Mouse (Mus musculus) bone marrow, adult 2 months (tissue): Measurements from ENCODE around the gene Olfr1122. TPM values are rescaled to one million over a fixed set of nuclear protein-coding genes. Genes with fewer than 3 reads are reported as not detected.
"Not testable (repeated sequence)": the region's sequence is repeated elsewhere in the genome, so short reads cannot be mapped to it uniquely, and the experiment has no call there.

Experiments used
- H3K27ac ChIP-seq: fragments of 200-500 bp; 2 replicates; pipeline ENCODE4 v1.5.1; 2012; ENCODE audit warnings: low read depth, mild to moderate bottlenecking, control low read depth, inconsistent platforms, low read length; ENCODE audit not compliant: control insufficient read depth, poor library complexity, insufficient read depth
- H3K4me1 ChIP-seq: fragments of 200-500 bp; 2 replicates; pipeline ENCODE4 v1.6.1; 2011; ENCODE audit warnings: low read length; ENCODE audit not compliant: control insufficient read depth, insufficient read depth
- H3K4me3 ChIP-seq: fragments of 200-500 bp; replicated peaks from 2 replicates; pipeline ENCODE3; 2011; ENCODE audit warnings: mild to moderate bottlenecking, low read depth, low read length, control low read depth; ENCODE audit not compliant: control insufficient read depth
- CTCF ChIP-seq: fragments of 200-500 bp; IDR thresholded peaks from 2 replicates; pipeline ENCODE4 v1.5.1; 2011; ENCODE audit warnings: low read length, control low read depth; ENCODE audit not compliant: control insufficient read depth, insufficient read depth
- POLR2A ChIP-seq: fragments of 200-500 bp; IDR thresholded peaks from 2 replicates; pipeline ENCODE4 v1.6.1; 2011; ENCODE audit warnings: low read depth, mild to moderate bottlenecking, control low read depth, low read length, borderline replicate concordance; ENCODE audit not compliant: control insufficient read depth
- WGBS: fragments of 180-500 bp; shearing (Covaris S2); methylation state at CpG from one replicate; pipeline ENCODE4 v1.1.7; 2018; 5-methylcytosine and 5-hydroxymethylcytosine counted together
- polyA plus RNA-seq: library from polyadenylated mRNA; stranded (reverse); fragments of >200 nt; gene quantifications from 2 replicates; pipeline ENCODE4 v1.2.4, GENCODE M21; 2011; ENCODE audit warnings: low replicate concordance; ENCODE audit not compliant: missing spikeins, insufficient read depth, insufficient read length

Olfr1122 gene
- polyA plus RNA-seq, result not detected in 2 replicates

DNA sequence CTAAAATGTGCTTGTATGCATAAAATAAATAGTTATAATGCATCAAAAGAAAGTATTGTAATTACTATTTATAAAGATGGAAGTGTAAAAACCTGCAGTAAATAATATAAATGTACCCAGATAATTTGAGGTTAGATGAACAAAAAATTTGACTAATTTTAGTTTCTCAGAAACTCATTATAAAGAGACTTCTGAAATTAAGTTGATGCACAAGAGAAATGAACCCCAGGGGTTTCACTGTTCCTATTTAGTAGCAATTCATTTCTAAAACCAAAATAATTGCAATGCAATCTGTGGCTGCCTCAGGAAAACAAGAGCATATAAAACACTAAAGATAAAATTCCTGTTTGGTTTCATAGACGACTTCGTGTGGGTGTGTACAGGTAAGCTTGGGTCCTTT lies at the start of gene Olfr1122:
Olfr1122 (plus strand) TSS at position 301 of the 400 bp plus-strand sequence.
- no peak for TF ChIP-seq CTCF
- TF ChIP-seq POLR2A, result no peak
- WGBS, result 75% methylated on average over 2 of the region's 2 CpGs
- Histone ChIP-seq H3K4me3 (no peak within 1 kb of the TSS), H3K4me1 (no peaks in the 10 kb centered on the region), H3K27ac (no peak within 1 kb of the TSS)

DNA sequence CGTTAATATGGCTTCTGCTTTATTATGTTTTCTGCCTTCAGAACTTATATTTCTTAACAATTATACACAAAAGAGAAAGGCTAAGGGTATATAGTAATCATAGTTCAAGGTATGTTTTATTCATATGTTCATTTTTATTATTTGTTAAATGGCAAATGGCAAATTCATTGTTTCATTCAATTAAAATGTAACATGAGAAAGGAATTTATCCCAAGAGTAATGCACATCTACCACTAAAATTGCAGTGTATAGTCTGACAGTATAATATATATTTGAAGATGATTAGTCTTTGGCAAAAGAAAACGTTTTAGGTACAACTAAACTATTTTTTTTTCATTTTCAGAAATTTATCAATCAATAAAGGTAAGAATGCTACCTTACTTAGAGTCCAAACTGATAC lies 31.1 kb upstream of the Olfr1122 start, which contains the start of gene Olfr1120:
Olfr1120 (plus strand) TSS at position 301 of the 400 bp plus-strand sequence.
- WGBS, result 40% methylated on average over 2 of the region's 2 CpGs
- H3K4me3 ChIP-seq, result no peak within 1 kb of the TSS
- no peaks in the 10 kb centered on the region for H3K4me1 ChIP-seq
- no peak within 1 kb of the TSS for H3K27ac ChIP-seq
- TF ChIP-seq POLR2A (no peak), CTCF (no peak)

DNA sequence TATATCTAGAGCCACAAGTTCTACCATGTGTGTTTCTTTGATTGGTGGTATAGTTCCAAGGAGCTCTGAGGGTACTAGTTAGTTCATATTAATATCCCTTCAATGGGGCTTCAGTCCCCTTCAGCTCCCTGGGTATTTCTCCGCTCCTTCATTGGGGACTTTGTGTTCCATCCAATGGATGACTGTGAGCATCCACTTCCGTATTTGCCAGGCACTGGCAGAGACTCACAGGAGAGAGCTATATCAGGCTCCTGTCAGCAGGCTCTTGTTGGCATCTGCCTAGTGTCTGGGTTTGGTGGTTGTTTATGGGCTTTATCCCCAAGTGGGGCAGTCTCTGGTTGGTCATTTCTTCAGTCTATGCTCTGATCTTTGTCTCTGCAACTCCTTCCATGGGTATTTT lies 25.5 kb upstream of the Olfr1122 start:
- not testable (repeated sequence) for H3K4me3 ChIP-seq, H3K4me1 ChIP-seq, H3K27ac ChIP-seq
- WGBS, result 73% methylated on average over 2 of the region's 2 CpGs

DNA sequence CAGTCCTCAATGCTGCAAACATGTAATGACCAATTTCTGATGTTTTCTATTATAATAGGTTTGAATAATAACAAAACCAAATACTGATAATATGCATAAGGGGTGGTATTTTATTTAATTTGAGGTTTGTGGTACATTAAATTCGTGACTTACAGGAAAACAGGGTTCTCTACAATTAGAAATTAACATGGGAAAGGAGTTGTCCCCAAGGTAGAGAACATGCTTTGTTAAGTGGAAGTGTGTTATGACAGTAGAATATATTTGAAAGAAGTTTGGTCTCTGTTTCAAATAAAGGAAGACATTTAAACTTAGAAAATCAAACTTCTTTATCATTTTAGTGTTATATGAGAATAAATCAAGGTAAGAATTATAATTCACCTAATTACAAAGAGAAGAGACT lies 16.1 kb upstream of the Olfr1122 start, which contains the start of gene Olfr1121:
Olfr1121 (plus strand) TSS at position 301 of the 400 bp plus-strand sequence.
- H3K4me1 ChIP-seq, result no peaks in the 10 kb centered on the region
- TF ChIP-seq CTCF, result no peak
- no peak for TF ChIP-seq POLR2A
- WGBS, result 16% methylated on average over 1 of the region's 1 CpGs

DNA sequence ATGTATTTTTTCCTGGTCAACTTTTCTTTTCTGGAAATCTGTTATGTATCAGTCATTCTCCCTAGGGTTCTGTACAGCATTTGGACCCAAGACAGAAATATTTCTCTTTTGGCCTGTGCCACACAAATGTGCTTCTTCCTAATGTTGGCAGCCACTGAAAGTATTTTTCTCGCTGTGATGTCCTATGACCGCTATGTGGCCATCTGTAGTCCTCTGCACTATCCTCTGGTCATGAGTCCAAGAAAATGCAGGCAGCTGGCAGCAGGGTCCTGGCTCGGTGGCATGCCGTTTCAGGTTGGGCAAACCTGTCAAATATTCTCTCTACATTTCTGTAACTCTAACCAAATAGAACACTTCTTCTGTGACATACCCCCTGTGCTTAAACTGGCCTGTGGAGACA lies 13.9 kb upstream of the Olfr1122 start:
- WGBS, result 72% methylated on average over 4 of the region's 4 CpGs
- no peak for TF ChIP-seq POLR2A
- TF ChIP-seq CTCF, result no peak
- Histone ChIP-seq H3K27ac (no peak overlapping the region), H3K4me3 (no peak overlapping the region), H3K4me1 (no peaks in the 10 kb centered on the region)

More for the DNA sequence above, 16.1 kb upstream of the Olfr1122 start, which contains the start of gene Olfr1121:
- no peak within 1 kb of the TSS for H3K27ac ChIP-seq
- no peak within 1 kb of the TSS for H3K4me3 ChIP-seq

DNA sequence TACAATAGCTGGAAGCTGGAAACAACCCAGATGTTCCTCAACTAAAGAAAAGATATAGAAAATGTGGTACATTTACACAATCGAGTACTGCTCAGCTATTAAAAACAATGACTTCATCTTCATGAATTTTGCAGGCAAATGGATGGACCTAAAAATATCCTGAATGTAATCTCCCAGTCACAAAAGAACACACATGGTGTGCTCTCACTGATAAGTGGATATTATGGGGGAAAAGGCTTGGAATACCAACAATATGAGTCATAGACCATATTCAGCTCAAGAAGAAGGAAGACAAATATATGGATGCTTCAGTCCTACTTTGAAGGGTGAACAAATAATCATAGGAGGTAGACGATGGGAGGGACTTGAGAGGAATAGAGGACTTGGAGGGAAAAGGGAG lies 1.7 kb upstream of the Olfr1122 start:
- no peak for TF ChIP-seq POLR2A
- no peak for TF ChIP-seq CTCF
- WGBS, result 66% methylated on average over 2 of the region's 2 CpGs
- no peak overlapping the region for H3K27ac ChIP-seq
- no peaks in the 10 kb centered on the region for H3K4me1 ChIP-seq
- no peak overlapping the region for H3K4me3 ChIP-seq

DNA sequence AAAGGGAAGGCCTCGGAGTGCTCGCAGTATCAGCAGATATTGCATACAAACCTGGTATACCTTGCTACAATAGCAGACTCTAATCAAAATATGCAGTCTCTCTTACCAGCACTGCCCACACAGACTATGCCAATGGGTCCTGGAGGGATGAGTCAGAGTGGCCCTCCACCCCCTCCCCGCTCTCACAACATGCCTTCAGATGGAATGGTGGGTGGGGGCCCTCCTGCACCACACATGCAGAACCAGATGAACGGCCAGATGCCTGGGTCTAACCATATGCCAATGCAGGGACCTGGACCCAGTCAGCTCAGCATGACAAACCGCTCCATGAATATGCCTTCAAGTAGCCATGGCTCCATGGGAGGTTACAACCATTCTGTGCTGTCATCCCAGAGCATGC lies 8.0 kb downstream of the Olfr1122 start:
- not testable (repeated sequence) for H3K4me1 ChIP-seq, H3K4me3 ChIP-seq, H3K27ac ChIP-seq
- WGBS, result 77% methylated on average over 5 of the region's 5 CpGs

DNA sequence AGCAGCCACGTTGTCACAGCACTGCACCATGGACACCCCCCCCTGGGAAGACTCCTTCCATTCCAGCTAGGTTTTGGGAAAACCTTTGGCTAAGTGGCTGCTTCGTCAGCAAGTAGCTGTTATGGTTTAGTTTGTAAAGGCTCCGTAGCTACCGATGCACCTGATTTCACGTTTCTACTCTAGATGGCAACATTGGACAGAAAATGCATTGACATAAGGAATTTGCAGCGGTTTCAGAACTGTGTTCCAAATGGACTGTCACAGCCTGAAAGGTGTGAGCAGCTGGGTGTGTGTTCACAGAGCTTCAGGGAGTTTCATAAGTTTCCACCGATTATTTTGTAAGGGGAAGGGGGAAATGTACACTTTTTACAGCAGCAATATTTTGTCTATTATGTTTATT lies 9.0 kb downstream of the Olfr1122 start:
- WGBS, result 81% methylated on average over 7 of the region's 7 CpGs
- not testable (repeated sequence) for H3K4me1 ChIP-seq, H3K27ac ChIP-seq, H3K4me3 ChIP-seq

DNA sequence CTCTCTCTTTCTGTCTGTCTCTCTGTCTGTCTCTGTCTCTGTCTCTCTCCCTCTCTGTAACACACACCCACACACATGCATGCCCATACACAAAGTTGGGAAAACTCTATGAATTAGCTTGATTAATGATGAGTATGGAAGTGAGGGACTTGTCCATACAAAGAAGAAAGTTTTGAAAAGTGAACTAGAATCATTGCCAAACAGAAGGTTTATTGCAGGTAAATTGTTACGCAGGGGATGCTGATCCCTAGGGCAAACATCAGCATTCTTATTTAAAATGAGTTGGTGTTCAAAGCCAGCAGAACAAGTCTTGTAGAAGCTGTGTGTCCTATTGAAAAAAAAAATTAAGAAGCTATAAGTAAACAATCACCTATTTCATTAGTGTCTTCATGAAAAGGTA lies 30.7 kb downstream of the Olfr1122 start, which contains the start of gene Olfr1123:
Olfr1123 (plus strand) TSS at position 301 of the 400 bp plus-strand sequence.
- no peak within 1 kb of the TSS for H3K27ac ChIP-seq
- 75% methylated on average over 1 of the region's 1 CpGs for WGBS
- TF ChIP-seq CTCF (no peak), POLR2A (no peak)
- no peak within 1 kb of the TSS for H3K4me3 ChIP-seq
- H3K4me1 ChIP-seq, result no peaks in the 10 kb centered on the region
